Mouse (Mus musculus): ENCODE results near the gene Rapgef1.

GRCm38 (mm10) chr2:29634541-29634940 is 15.0 kb downstream of the Rapgef1 start:
- TF ChIP-seq CTCF (IDR thresholded peaks at IDR 0.05; ENCODE audit: extremely low read depth, insufficient read depth, low read length) = no peak
- TF ChIP-seq POLR2A (IDR thresholded peaks at IDR 0.05; ENCODE audit: extremely low read depth, insufficient read depth, low read length) = no peak

Measured in cortical plate, adult 2 months (tissue).